Mouse (Mus musculus) spleen, adult 2 months (tissue): Measurements from ENCODE around the gene Ip6k2.

ENCODE experiments used
- CTCF ChIP-seq: fragments of 200-500 bp; IDR thresholded peaks from 2 replicates; pipeline ENCODE4 v1.5.1; 2011; ENCODE audit warnings: mild to moderate bottlenecking, inconsistent platforms; ENCODE audit not compliant: insufficient read depth, insufficient read length, insufficient replicate concordance; ENCODE audit errors: extremely low read depth
- POLR2A ChIP-seq: fragments of 200-500 bp; IDR thresholded peaks from 2 replicates; pipeline ENCODE4 v1.6.1; 2011; ENCODE audit warnings: low read depth, low read length, inconsistent platforms

DNA sequence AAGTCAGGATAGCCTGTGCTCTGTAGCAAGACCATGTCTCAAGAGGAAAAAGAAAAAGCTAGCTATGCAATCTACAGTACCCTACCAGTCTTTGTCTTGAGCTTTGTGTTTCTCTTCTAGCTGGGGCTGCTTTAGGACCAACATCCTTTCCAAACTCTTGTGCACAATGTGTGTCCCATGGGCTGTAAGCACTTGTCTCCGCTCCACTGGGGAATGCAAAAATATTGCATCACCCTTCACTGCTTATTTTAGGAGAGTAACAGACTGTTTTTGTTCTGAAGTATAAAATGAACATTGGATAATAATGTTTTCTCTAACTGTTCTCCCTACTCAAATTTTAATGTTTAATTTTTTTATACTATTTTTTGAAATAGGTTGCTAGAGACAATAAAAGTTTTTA lies 2.9 kb downstream of the Ip6k2 start:
- TF ChIP-seq POLR2A, result no peak
- TF ChIP-seq CTCF, result no peak
